In genomic region chr12:8496679-8497313, GRCm38 (mm10) we compare ENCODE assay signal across 8 mouse cellular contexts. TPM values are rescaled to one million over a fixed set of nuclear protein-coding genes. Genes with fewer than 3 reads are reported as not detected.
DNase-seq lines count a peak whose midpoint lies in the region; ATAC-seq and TF ChIP-seq lines count a peak whose summit lies in the region.

No protein-coding gene starts in this region.

- no peak for ATAC-seq in neural tube, embryonic 11.5 days (ENCODE audit: insufficient read depth, low FRiP score, low TSS enrichment)
- ATAC-seq in liver, embryonic 13.5 days (ENCODE audit: low read depth): no peak
- ATAC-seq in activated CD4-positive, CD25-positive, alpha-beta regulatory T cell, adult 4 months: no peak

- peak overlapping the region; percentile 85 for H3K4me3 ChIP-seq in gastrocnemius, adult 2 months
- H3K4me3 ChIP-seq in neural tube, embryonic 11.5 days (ENCODE audit: low read depth, low read length): peak overlapping the region; percentile 89; the same call in 1 of the 2 replicates
- H3K4me3 ChIP-seq in liver, embryonic 13.5 days (replicated peaks): no peak overlapping the region

- no peaks in the 10 kb centered on the region for H3K9me3 ChIP-seq in neural tube, embryonic 11.5 days (ENCODE audit: control insufficient read depth, low read length)
- no peaks in the 10 kb centered on the region for H3K9me3 ChIP-seq in liver, embryonic 13.5 days (replicated peaks)

- peak; percentile 5 for DNase-seq in gastrocnemius, adult 2 months
- no peak for DNase-seq in gastrocnemius, postnatal 4 days (ENCODE audit: low spot score in 2 of 2)
- no peak for DNase-seq in neural tube, embryonic 11.5 days (ENCODE audit: low spot score)
- DNase-seq in neural tube, embryonic 10.5 days (ENCODE audit: extremely low spot score, low spot score): no peak
- no peak for DNase-seq in liver, embryonic 13.5 days
- no peak for DNase-seq in thymus, postnatal 0 days (ENCODE audit: low spot score)
- DNase-seq in adrenal gland, adult 8-10 months: no peak

- H3K36me3 ChIP-seq in neural tube, embryonic 11.5 days (ENCODE audit: control insufficient read depth, insufficient read depth, low read length): no peaks in the 10 kb centered on the region
- no peaks in the 10 kb centered on the region for H3K36me3 ChIP-seq in liver, embryonic 13.5 days

- intact Hi-C loops in gastrocnemius, adult 2 months (cut with DNase I): no loop called here

- no peak for TF ChIP-seq CTCF in gastrocnemius, adult 2 months (IDR thresholded peaks at IDR 0.05)

- peak overlapping the region; percentile 100 for H3K27ac ChIP-seq in gastrocnemius, adult 2 months
- H3K27ac ChIP-seq in neural tube, embryonic 11.5 days (ENCODE audit: low read depth, low read length): no peak overlapping the region
- H3K27ac ChIP-seq in liver, embryonic 13.5 days: peak overlapping the region; percentile 39; the same call in 1 of the 2 replicates

- 36% methylated on average over 2 of the region's 2 CpGs for WGBS in neural tube, embryonic 11.5 days
- WGBS in liver, embryonic 13.5 days (ENCODE audit: insufficient replicate concordance): 51% methylated on average over 2 of the region's 2 CpGs

- no peaks in the 10 kb centered on the region for H3K27me3 ChIP-seq in neural tube, embryonic 11.5 days (ENCODE audit: control insufficient read depth, insufficient read depth, low read length)
- peaks cover 16% of the 10 kb centered on the region for H3K27me3 ChIP-seq in liver, embryonic 13.5 days

- H3K4me1 ChIP-seq in neural tube, embryonic 11.5 days (ENCODE audit: control insufficient read depth, insufficient read depth, low read length): peaks cover 21% of the 10 kb centered on the region
- H3K4me1 ChIP-seq in liver, embryonic 13.5 days (replicated peaks): peaks cover 37% of the 10 kb centered on the region

- H3K9ac ChIP-seq in neural tube, embryonic 11.5 days (ENCODE audit: low read length): peak overlapping the region; percentile 22
- no peak overlapping the region for H3K9ac ChIP-seq in liver, embryonic 13.5 days

- H3K4me2 ChIP-seq in neural tube, embryonic 11.5 days (ENCODE audit: low read depth): peak overlapping the region; percentile 88
- H3K4me2 ChIP-seq in liver, embryonic 13.5 days: no peak overlapping the region

RNA-seq across cellular contexts. Expression of gene Rhob, which starts 3.0 kb away (rescaled TPM):
- total RNA-seq in gastrocnemius, adult 2 months (2021): 100 to 1,000 TPM in 1 of 2 experiments, 10 to 100 TPM in 1; 33.5 to 115 TPM
- 100 to 1,000 TPM; 111 to 115 TPM for total RNA-seq in gastrocnemius, postnatal 4 days (2021)
- 91.1 and 93.1 TPM in 2 replicates for polyA plus RNA-seq in neural tube, embryonic 11.5 days (2014; fragmentation: Nextera tagmentation; extraction: Ambion mirVana)
- 6.0 and 7.1 TPM in 2 replicates for polyA plus RNA-seq in liver, embryonic 13.5 days (2015; fragmentation: Nextera tagmentation; extraction: Ambion mirVana)
- polyA plus RNA-seq in activated CD4-positive, CD25-positive, alpha-beta regulatory T cell, adult 4 months (2017; shearing (Covaris generic)): under 1 TPM; 0.59 to 0.83 TPM
- 16.6 and 18.4 TPM in 2 replicates for polyA plus RNA-seq in thymus, postnatal 0 days (2015; fragmentation: Nextera tagmentation; extraction: Ambion mirVana)
- 100 to 1,000 TPM; 196 to 244 (median 223) TPM for total RNA-seq in adrenal gland, adult 8-10 months (2022)
